Mouse (Mus musculus) liver, adult (tissue): ENCODE results near the gene Rcan2.

Experiments used
- GATA4 ChIP-seq: IDR thresholded peaks from 2 replicates; pipeline ENCODE4 v1.6.1; 2014; ENCODE audit warnings: mild to moderate bottlenecking, low read length; ENCODE audit not compliant: insufficient replicate concordance

The Rcan2 gene

DNA sequence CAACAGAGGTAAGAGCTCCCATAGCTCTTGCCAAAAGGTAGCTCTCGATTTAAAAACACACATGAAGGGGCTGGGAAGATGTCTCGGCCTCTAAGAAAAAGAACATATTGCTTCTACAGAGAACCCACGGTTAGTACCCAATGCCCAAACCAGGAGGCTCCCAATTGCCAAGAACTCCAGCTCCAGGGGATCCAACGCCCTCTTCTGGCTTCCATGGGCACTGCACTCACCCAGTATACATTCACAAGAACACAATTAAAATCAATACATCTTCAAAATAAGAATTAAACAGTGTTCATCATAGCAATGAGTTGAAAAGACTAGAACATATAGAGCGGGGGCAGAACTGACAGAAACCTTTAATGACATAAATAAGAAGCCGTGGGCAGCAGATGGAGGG lies 17.2 kb downstream of the Rcan2 start:
- no peak for TF ChIP-seq GATA4

DNA sequence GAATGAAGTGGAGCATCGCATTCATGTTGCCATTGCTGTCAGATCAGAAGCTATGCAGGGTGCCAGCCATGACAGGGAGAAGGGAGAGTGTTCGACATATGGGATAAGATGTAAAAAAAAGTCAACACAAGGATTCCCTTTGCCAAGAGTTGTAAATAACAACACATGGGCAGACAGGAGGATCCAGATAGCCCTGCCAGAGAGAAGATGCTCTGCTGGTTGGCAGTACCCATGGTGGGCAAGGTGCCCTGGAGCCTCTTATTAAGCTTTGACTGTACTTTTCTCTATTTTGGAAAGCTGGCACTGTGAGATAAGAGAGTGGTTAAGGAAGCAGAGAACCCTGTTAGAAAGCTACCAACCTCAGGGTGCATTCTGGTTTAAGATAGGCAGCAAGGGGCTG lies 19.8 kb downstream of the Rcan2 start:
- no peak for TF ChIP-seq GATA4

DNA sequence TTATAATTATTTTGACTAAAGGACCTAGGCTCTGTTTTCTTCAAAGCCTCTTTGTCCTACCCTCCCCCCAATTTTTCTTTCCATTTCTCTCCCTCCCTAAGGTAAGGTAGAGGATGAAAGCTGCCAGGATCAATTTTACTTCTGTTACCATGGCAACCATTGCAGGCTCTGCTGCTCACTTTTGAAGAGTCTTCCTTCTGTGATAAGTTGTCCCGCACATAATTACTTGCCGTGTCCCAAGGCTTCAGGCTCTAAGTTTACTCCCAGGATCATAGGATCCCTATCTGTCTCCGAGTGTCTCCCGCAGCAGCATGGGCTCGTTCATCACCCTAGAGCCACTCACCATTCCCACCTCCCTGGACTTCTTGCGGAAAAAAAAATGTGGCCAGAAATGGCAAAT lies 21.1 kb downstream of the Rcan2 start:
- no peak for TF ChIP-seq GATA4

DNA sequence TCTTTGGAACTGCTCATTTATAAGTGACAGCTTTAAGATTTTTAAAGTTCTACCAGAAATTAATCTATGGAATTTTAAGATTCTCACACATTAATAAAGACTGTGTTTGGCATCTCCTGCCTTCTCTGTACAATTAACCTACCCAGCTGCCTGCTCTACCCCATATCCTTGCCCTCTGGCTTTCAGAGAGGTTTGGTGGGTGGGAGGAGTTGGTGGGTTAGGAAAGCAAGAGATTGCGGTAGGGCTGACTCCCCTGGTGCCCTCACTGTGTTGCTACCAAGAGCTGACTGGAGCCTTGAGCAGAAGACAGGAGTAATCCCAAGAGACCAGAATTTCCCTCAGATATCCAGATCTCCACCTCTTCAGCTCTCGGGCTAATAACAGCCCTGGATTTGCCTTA lies 21.5 kb downstream of the Rcan2 start:
- TF ChIP-seq GATA4 = no peak

DNA sequence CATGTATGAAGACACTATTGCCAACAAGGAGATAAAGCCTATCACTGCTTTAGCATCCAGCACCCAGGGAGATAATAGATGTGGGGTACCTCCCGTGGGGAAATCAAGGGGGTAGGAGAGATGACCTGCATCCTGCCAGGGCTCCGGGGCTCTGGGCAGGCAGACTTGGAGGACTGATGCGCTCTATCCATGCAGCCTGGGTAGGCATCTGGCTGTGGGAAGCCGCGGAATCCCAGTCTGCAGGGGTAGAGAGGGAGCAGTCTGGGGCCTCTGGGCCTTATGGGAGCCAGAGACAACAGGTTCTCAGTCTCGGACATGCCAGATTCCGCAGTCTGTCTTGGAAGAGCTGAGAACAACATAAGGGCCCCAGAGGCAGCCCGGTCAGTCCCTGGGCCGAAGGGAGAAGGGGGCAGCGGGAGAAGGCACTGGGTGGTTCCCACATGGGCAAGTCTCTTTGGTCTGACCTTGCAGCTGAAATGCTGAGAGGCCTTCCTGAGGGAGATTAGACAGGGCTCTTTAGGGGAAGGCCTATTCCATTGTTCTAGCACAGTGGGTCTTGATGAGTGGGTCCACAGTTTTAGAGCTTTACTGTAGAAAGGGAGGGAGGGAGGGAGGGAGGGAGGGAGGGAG lies 23.7 kb downstream of the Rcan2 start:
- TF ChIP-seq GATA4 = no peak

DNA sequence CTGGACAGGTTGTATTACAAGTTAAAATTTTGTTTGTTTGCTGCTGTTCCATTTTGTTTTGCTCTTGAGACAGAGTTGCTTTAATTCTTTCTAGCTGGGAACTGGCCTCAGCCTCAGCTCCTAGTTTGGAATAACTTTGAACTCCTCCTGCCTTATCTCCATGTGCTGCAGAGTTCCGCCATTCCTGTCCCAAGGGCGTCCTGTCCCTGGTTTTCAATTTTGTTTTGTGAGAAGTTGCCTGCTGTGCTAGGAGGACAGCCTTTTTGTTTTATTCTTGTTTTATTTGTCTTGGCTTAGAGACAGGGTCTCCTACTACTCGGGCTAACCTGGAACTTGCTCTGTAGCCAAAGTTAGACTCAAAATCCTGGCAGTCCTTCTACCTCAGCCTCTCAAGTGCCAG lies 26.1 kb downstream of the Rcan2 start:
- TF ChIP-seq GATA4 = no peak

DNA sequence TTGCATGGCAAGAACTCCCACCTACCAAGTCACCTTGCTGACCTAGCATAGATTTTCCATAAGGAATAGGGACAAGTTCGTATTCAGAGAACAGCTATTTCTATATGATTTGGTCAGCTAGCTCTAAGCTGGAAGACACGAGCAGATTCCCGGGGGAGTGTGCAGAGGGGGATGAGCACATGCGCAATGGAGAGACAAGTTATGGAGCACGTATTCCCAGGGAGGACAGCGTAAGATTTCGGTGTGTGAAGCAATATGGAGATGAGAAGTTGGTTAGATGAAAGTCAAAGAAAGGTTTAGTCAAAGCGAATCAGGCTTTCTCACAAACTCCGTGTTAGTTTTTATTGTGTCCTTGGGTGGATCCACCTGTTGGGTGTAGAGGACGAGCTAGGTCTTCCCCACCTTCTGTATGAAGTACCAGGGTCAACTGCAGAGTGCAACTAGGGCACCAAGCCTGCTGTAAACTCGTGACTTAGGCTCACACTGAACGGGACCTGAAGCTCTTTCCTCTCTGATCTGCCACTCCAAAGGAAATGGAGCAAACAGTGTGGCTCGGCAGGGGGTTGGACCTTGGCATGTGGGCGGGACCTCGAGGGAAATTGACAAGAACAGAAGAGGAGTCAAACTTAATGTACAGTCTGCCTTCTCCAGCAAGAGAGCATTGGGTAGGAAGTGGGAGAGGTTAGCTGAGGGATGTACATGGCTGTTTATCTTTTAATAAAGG lies 31.4 kb downstream of the Rcan2 start:
- TF ChIP-seq GATA4 = no peak

DNA sequence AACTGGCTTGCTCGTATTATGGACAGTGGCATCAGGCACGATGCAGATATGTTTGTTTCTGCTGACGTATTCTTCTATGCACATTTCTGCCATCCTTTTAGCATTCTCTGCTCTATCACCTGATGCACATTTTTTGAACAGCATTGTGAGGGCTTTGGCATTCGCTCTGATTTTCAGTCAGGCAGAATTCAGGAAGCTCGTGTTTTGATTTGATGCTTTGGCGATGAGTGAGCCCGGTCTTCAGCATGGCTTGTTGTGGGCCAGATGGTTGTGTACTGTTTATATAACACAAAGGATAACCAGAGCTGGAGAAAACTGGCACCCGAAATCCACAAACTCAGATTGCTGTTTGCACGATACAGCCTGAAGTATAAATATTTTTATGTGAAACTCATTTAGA lies 39.1 kb downstream of the Rcan2 start:
- no peak for TF ChIP-seq GATA4

DNA sequence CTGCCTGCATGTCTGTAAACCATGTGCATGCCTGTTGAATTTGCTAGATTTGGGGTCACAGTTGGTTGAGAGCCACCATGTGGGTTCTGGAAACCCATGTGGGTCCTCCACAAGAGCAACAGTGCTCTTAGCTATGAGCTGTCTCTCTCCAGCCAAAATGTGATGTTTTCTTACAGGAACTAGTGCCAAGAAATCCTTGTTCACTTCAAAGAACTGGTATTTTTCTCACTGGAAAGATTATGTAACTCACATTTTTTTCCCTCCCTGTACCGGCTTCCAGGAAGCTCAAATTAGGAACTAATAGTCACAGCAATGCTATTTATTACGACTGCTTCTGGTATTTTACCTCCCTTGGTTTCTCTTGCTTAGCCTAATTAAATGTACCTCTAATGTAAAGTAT lies 45.6 kb downstream of the Rcan2 start:
- TF ChIP-seq GATA4 = no peak

DNA sequence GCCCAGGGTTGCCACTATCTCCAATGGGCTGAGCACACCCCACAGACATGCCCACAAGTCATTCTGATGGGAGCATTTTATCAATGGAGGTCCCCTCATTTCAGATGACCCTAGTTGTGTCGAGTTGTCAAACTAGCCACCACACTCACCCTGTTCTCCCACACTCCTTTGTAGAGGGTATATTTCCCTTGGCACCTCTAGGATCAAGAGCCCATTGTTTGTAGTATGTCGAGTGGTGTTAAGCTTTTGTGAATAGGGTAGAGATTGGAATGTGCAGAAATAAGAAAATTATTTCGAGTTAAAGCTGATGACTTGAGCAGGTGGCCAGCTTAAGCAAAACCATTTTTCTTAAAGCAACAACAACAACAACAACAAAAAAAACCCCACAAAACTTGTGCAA lies 47.8 kb downstream of the Rcan2 start:
- TF ChIP-seq GATA4 = no peak

DNA sequence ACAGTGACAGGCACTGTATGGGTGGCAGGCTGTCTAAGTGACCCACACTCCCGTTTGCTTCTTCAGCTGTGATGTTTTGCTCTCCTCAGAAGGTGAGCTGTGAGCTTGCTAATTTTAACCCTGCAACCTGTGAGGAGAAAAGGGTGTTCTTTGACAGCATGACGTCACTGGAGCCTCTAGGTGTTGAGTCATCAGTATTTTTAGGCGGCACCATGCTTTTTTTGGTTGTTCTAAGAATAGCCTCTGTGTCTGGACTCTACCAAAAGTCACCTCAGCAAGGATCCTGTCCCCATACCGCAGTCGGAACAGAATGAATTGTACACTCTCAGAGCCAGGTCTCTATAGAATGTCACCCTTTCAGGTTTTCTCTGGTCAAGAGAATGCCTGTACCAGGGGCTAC lies 54.0 kb downstream of the Rcan2 start:
- no peak for TF ChIP-seq GATA4

DNA sequence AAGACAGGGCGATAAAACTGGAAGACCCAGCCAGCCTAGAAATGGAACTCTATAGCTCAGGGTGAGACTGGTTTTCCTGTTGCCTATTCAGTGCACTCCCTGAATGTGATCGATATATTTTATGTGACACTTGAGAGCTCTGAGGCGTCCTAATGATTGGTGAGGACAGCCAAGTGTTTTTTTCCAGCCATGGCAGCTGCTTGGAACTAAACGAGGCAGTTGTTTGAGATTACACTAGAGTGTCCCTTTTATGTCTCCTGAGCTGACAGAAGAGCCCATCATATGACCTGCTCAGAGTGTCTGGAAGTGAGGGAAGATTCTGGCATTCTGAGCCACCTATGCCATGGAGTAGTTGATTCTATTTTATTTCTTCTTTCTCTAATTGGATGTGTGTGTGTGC lies 54.9 kb downstream of the Rcan2 start:
- no peak for TF ChIP-seq GATA4

DNA sequence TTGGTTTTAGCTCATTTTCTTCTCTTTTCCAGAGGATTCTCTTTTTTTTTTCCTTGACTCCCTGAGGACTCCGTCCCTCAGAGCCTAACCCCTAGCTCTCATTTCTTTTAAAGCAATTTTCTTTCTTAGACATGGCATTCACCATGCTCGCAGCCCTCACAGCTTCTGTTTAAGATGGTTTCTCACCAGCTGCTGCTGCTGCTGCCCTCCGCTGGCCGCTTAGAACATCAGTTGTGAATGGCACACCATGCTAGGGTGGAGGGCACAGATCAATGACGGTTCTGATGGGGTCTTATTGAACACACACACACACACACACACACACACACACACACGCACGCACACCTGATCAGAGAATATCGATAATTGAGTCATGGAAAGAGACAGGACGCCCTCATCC lies 67.7 kb downstream of the Rcan2 start:
- TF ChIP-seq GATA4 = no peak

DNA sequence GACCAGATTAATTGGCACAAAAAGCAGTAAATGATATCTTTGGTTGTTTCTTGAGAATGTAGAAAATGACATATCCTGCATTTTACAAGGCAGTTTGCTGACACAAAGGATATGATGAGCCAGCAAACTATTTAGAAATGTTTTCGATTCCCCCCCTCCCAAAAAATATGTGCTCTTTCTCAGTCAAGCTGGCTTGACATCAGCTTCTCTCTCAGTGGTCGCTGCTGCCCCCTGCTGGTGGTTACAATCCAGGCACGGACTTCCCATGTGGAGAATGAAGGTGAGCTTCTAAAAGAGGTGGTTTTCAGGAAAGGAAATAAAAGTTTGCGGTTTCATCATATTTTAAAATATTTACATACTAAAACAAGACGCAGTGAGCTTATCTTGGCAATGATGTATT lies 68.5 kb downstream of the Rcan2 start:
- no peak for TF ChIP-seq GATA4

DNA sequence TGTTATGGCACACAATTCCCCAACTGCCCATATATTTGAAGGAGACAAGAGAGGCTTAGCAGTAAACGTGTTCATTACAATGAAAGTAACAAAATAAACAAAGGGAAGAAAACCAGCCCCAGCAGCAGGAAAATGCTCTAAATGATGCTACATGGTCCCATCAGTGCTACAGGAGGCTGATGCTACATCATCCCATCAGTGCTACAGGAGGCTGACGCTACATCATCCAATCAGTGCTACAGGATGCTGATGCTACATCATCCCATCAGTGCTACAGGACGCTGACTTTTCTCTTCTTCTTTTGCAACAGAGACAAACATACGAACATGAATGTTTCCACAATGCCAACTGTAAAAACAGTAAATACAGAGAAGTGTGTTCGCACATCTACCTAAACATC lies 73.3 kb downstream of the Rcan2 start:
- TF ChIP-seq GATA4 = no peak

DNA sequence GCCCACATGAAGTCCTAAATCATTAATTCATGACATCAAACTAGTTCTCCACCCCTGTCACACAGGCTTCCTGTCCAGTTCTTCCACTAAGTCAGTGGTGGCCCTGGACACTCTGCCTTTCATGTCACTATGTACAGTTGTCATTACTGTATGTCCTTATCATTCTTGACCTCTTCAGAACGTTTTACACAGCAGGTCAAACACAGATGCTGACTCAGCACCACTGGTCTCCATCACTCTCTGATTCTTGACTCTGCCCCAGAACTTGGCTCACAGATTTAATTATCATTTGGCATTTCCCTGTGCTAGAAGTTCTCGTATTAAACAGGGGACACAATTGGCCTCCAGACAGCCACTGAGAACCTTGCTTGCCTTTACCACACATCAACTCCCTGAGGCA lies 76.3 kb downstream of the Rcan2 start:
- no peak for TF ChIP-seq GATA4

DNA sequence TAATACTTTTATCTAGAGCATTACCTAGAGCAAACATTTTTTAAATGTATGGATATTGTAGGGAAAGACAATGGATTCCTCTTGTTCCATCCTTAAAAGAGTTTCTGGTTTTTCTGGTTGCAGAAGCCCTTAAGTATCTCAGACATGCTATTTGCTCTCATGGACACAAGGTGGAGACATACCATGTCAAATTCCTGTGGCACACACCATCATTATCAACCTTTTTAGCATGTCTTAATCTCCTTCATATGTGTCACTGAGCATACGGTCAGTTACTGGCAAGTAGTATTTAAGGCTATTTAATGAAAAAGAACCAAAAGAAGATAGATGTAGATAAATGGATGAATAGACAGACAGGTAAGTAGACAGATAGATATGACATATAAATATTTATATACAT lies 81.9 kb downstream of the Rcan2 start:
- TF ChIP-seq GATA4 = no peak

DNA sequence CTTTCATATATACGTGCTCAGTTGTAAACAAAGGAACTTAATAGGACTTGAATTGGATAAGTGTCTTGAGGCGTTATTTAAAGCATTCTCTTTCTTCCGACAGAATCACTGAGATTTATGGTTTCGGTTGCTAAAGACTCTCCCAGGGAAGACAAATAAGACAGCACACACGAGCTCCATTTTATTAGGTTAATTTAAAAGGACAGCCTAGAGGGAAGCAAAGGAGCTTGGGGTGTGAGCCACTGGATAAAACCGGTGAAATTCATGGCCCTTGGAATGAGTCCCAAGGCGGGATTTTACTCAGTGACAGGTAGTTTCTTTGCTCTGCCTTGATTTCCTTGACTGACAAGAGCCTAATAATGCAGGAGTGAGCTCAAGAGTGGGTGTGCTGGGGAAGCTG lies 85.1 kb downstream of the Rcan2 start:
- no peak for TF ChIP-seq GATA4

DNA sequence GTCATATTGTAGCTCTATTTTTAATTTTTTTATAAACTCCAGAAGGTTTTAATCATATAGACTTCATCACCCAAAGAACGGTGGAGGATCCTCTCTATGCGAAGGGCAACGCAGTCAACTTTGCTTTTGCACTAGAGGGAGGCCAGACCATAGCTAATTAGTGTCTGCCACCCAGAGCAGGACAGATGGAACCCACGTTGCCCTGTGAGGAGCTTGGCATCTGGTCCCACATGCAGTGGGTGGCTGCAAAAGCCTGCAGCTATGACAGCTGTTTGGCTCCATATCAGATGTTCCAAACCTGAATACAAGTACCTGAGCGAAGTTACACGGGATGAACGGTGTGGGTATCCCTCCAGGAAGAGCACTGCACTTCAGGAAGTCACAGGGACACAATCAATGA lies 86.8 kb downstream of the Rcan2 start:
- no peak for TF ChIP-seq GATA4
